Mouse (Mus musculus) MEL (cell line): ENCODE data around the gene Klhdc4.

Experiments
- CHD2 ChIP-seq: IDR thresholded peaks from 2 replicates; pipeline ENCODE4 v1.6.1; 2011; ENCODE audit warnings: low read length, improper control_type of control experiment
- CTCF ChIP-seq, 3 experiments: IDR thresholded peaks in 2 of 3; conservative IDR thresholded peaks in 1 of 3; 2 replicates each; pipeline ENCODE4 v1.5.1; 2011 to 2012; ENCODE audit warnings: low read length in 3 of 3, low read depth in 2 of 3, mild to moderate bottlenecking in 2 of 3, improper control_type of control experiment in 1 of 3, inconsistent platforms in 1 of 3, mixed read lengths in 1 of 3, moderate library complexity in 1 of 3; ENCODE audit not compliant: control insufficient read depth in 1 of 3, insufficient read depth in 1 of 3, poor library complexity in 1 of 3, severe bottlenecking in 1 of 3
- E2F4 ChIP-seq: IDR thresholded peaks from 2 replicates; pipeline ENCODE4 v1.6.1; 2011; ENCODE audit warnings: low read depth, low read length, improper control_type of control experiment, borderline replicate concordance
- JUND ChIP-seq: IDR thresholded peaks from 2 replicates; pipeline ENCODE4 v1.6.1; 2011; ENCODE audit warnings: low read depth, mild to moderate bottlenecking, improper control_type of control experiment, low read length
- POLR2A ChIP-seq, 2 experiments: IDR thresholded peaks; 2 replicates each; pipeline ENCODE4 v1.6.1; 2011 to 2012; ENCODE audit warnings: low read length in 2 of 2, mild to moderate bottlenecking in 2 of 2, control low read depth in 1 of 2, improper control_type of control experiment in 1 of 2, low read depth in 1 of 2, moderate library complexity in 1 of 2; ENCODE audit not compliant: control insufficient read depth in 1 of 2, insufficient read depth in 1 of 2, poor library complexity in 1 of 2
- SMC3 ChIP-seq: IDR thresholded peaks from 2 replicates; pipeline ENCODE4 v1.6.1; 2011; ENCODE audit warnings: low read depth, low read length, improper control_type of control experiment
- TBP ChIP-seq: IDR thresholded peaks from 2 replicates; pipeline ENCODE4 v1.8.0; 2011; ENCODE audit warnings: low read depth, low read length, improper control_type of control experiment
- USF2 ChIP-seq, 2 experiments: IDR thresholded peaks; 2 replicates each; pipeline ENCODE4 v1.6.1; 2011 to 2012; ENCODE audit warnings: improper control_type of control experiment in 2 of 2, low read length in 2 of 2, borderline replicate concordance in 1 of 2, inconsistent platforms in 1 of 2, low read depth in 1 of 2, mild to moderate bottlenecking in 1 of 2; ENCODE audit not compliant: insufficient read depth in 1 of 2
- ZNF384 ChIP-seq: IDR thresholded peaks from 2 replicates; pipeline ENCODE4 v1.6.1; 2012; ENCODE audit warnings: low read depth, mild to moderate bottlenecking, inconsistent platforms, low read length, improper control_type of control experiment

DNA sequence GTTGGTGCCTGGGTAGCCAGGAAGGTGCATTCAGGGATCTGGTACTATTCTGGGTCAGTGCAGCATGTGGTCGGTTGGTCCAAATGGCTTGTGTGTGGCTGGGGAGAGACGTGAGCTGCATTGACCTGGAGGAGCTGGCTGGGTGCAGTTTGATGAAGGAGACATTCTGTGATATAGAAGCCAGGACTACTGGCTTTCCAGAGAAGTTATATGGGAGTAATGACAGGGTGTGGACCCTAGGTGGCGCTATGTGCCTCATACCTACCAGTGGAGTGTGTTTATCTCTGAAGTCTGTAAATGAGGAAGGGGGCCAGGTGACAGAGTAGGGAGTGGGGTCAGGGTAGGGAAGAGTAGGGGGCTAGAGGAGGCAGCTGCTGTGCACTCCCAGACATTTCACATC is 78.9 kb downstream of the Klhdc4 start:
- TF ChIP-seq E2F4 (no peak), USF2 (IDR thresholded peaks at IDR 0.05; ENCODE audit: borderline replicate concordance in 1 of 2, insufficient read depth in 1 of 2, low read depth in 1 of 2, low read length in 2 of 2) (no peak), POLR2A (IDR thresholded peaks at IDR 0.05; ENCODE audit: control insufficient read depth in 1 of 2, insufficient read depth in 1 of 2, low read depth in 1 of 2, low read length in 2 of 2, poor library complexity in 1 of 2) (no peak), CTCF (IDR thresholded peaks at IDR 0.05 in 2 of 3, conservative IDR thresholded peaks at IDR 0.05 in 1 of 3; ENCODE audit: control insufficient read depth in 1 of 3, insufficient read depth in 1 of 3, low read depth in 2 of 3, low read length in 3 of 3, poor library complexity in 1 of 3, severe bottlenecking in 1 of 3) (peak; percentile 41 to 55 (median 41)), SMC3 (no peak), TBP (no peak), JUND (no peak), CHD2 (no peak), ZNF384 (no peak)
